Comparison of ENCODE assay signal across 23 mouse cellular contexts in genomic region chr8:107860251-107860650, GRCm38 (mm10).
DNase-seq lines count a peak whose midpoint lies in the region; ATAC-seq lines count a peak whose summit lies in the region.
"Had no signal": no experiment of that assay in that cellular context is flagged by ENCODE, and none has a peak within 500 bp of the region (broad histone marks: within the 10 kb centered on the region; RNA-seq: fewer than 3 reads in every experiment).

No protein-coding gene starts in this region.

- H3K4me3 ChIP-seq in forebrain, embryonic 14.5 days (ENCODE audit: low read depth, low read length), result no peak overlapping the region
- H3K4me3 ChIP-seq in forebrain, embryonic 12.5 days (replicated peaks), result no peak overlapping the region
- no peak overlapping the region for H3K4me3 ChIP-seq in midbrain, embryonic 12.5 days
- no peak overlapping the region for H3K4me3 ChIP-seq in midbrain, embryonic 11.5 days (ENCODE audit: low read depth, low read length)
- no peak overlapping the region for H3K4me3 ChIP-seq in limb, embryonic 10.5 days
- H3K4me3 ChIP-seq: erythroblast, embryonic 14.5 days; heart, embryonic 15.5 days; kidney, embryonic 15.5 days; limb, embryonic 15.5 days had no signal

- H3K4me1 ChIP-seq in forebrain, embryonic 14.5 days (ENCODE audit: control insufficient read depth, insufficient read depth, low read length), result no peaks in the 10 kb centered on the region
- peaks cover 17% of the 10 kb centered on the region for H3K4me1 ChIP-seq in forebrain, embryonic 12.5 days
- H3K4me1 ChIP-seq in midbrain, embryonic 12.5 days, result peaks cover 7% of the 10 kb centered on the region; the same call in 1 of the 2 replicates
- H3K4me1 ChIP-seq in midbrain, embryonic 11.5 days (ENCODE audit: control insufficient read depth, insufficient read depth, low read length), result peaks cover 5% of the 10 kb centered on the region; the same call in 1 of the 2 replicates
- H3K4me1 ChIP-seq in limb, embryonic 10.5 days, result peaks cover 56% of the 10 kb centered on the region
- H3K4me1 ChIP-seq: heart, embryonic 15.5 days; kidney, embryonic 15.5 days had no signal

- peak; percentile 49 for DNase-seq in forebrain, embryonic 14.5 days (ENCODE audit: low spot score)
- DNase-seq in midbrain, embryonic 11.5 days (ENCODE audit: low spot score, missing footprints), result no peak
- DNase-seq in ZHBTc4 (ENCODE audit: low read depth, low spot score), result peak; percentile 23
- DNase-seq in limb, embryonic 10.5 days (ENCODE audit: low spot score), result no peak
- no peak for DNase-seq in right cerebral cortex, postnatal 14 days
- DNase-seq in cerebellum, postnatal 10 days, result no peak
- DNase-seq: adrenal gland, adult 2 months; cerebellum, adult 18-20 months; cerebellum, postnatal 25 days; embryo, embryonic 11 days; heart, postnatal 36 days; kidney, postnatal 4 days; layer of hippocampus, adult 9-11 months; lung, embryonic 14.5 days had no signal

- H3K27me3 ChIP-seq in forebrain, embryonic 14.5 days (replicated peaks; ENCODE audit: control insufficient read depth, insufficient read depth, low read length), result no peaks in the 10 kb centered on the region
- peaks cover 9% of the 10 kb centered on the region for H3K27me3 ChIP-seq in forebrain, embryonic 12.5 days
- no peaks in the 10 kb centered on the region; the same call in 1 of the 2 replicates for H3K27me3 ChIP-seq in midbrain, embryonic 12.5 days
- H3K27me3 ChIP-seq in midbrain, embryonic 11.5 days (ENCODE audit: control insufficient read depth, insufficient read depth, low read length), result no peaks in the 10 kb centered on the region
- no peaks in the 10 kb centered on the region for H3K27me3 ChIP-seq in limb, embryonic 10.5 days (ENCODE audit: low read depth, poor library complexity, severe bottlenecking)
- H3K27me3 ChIP-seq: heart, embryonic 15.5 days; kidney, embryonic 15.5 days; limb, embryonic 15.5 days had no signal

- 0 out of 2 replicates have a peak overlapping the region, but pooled peaks have one; percentile 23 for H3K27ac ChIP-seq in forebrain, embryonic 14.5 days (ENCODE audit: low read depth, low read length)
- H3K27ac ChIP-seq in forebrain, embryonic 12.5 days, result no peak overlapping the region
- peak overlapping the region; percentile 39; the same call in 1 of the 2 replicates for H3K27ac ChIP-seq in midbrain, embryonic 12.5 days (replicated peaks)
- no peak overlapping the region for H3K27ac ChIP-seq in midbrain, embryonic 11.5 days (ENCODE audit: low read depth, low read length)
- peak overlapping the region; percentile 58; the same call in 1 of the 2 replicates for H3K27ac ChIP-seq in limb, embryonic 10.5 days
- H3K27ac ChIP-seq: heart, embryonic 15.5 days; kidney, embryonic 15.5 days; limb, embryonic 15.5 days; liver, embryonic 14.5 days had no signal

- H3K9me3 ChIP-seq in forebrain, embryonic 14.5 days (replicated peaks; ENCODE audit: control insufficient read depth, low read length), result no peaks in the 10 kb centered on the region
- H3K9me3 ChIP-seq in forebrain, embryonic 12.5 days, result no peaks in the 10 kb centered on the region
- no peaks in the 10 kb centered on the region for H3K9me3 ChIP-seq in midbrain, embryonic 12.5 days
- H3K9me3 ChIP-seq in midbrain, embryonic 11.5 days (ENCODE audit: control insufficient read depth, low read length), result no peaks in the 10 kb centered on the region
- H3K9me3 ChIP-seq in limb, embryonic 10.5 days (replicated peaks), result no peaks in the 10 kb centered on the region
- H3K9me3 ChIP-seq: heart, embryonic 15.5 days; kidney, embryonic 15.5 days; limb, embryonic 15.5 days had no signal

- no peak overlapping the region for H3K4me2 ChIP-seq in forebrain, embryonic 14.5 days (ENCODE audit: low read length)
- no peak overlapping the region for H3K4me2 ChIP-seq in forebrain, embryonic 12.5 days
- no peak overlapping the region for H3K4me2 ChIP-seq in midbrain, embryonic 12.5 days (replicated peaks)
- no peak overlapping the region for H3K4me2 ChIP-seq in midbrain, embryonic 11.5 days
- H3K4me2 ChIP-seq: heart, embryonic 15.5 days; kidney, embryonic 15.5 days; limb, embryonic 15.5 days; lung, embryonic 14.5 days had no signal

- no peak for ATAC-seq in forebrain, embryonic 14.5 days
- no peak for ATAC-seq in forebrain, embryonic 12.5 days (ENCODE audit: low FRiP score)
- ATAC-seq in midbrain, embryonic 12.5 days (ENCODE audit: low FRiP score, low read depth), result no peak
- no peak for ATAC-seq in midbrain, embryonic 11.5 days (ENCODE audit: low FRiP score)
- ATAC-seq: hindbrain, embryonic 16.5 days; intestine, postnatal 0 days had no signal

- no peaks in the 10 kb centered on the region for H3K36me3 ChIP-seq in forebrain, embryonic 14.5 days (ENCODE audit: control insufficient read depth, insufficient read depth, low read length)
- H3K36me3 ChIP-seq in forebrain, embryonic 12.5 days (replicated peaks), result no peaks in the 10 kb centered on the region
- H3K36me3 ChIP-seq in midbrain, embryonic 12.5 days, result no peaks in the 10 kb centered on the region
- H3K36me3 ChIP-seq in midbrain, embryonic 11.5 days (ENCODE audit: control insufficient read depth, insufficient read depth, low read length), result no peaks in the 10 kb centered on the region
- H3K36me3 ChIP-seq in limb, embryonic 10.5 days, result no peaks in the 10 kb centered on the region
- H3K36me3 ChIP-seq: heart, embryonic 15.5 days; kidney, embryonic 15.5 days; limb, embryonic 15.5 days had no signal

- no peak overlapping the region for H3K9ac ChIP-seq in forebrain, embryonic 14.5 days (ENCODE audit: low read length)
- no peak overlapping the region for H3K9ac ChIP-seq in forebrain, embryonic 12.5 days
- no peak overlapping the region for H3K9ac ChIP-seq in midbrain, embryonic 12.5 days (replicated peaks)
- no peak overlapping the region for H3K9ac ChIP-seq in midbrain, embryonic 11.5 days (ENCODE audit: low read length)
- H3K9ac ChIP-seq: heart, embryonic 15.5 days; kidney, embryonic 15.5 days; limb, embryonic 15.5 days; liver, embryonic 14.5 days; lung, embryonic 14.5 days had no signal

- 57% methylated on average over 4 of the region's 4 CpGs for WGBS in forebrain, embryonic 14.5 days
- WGBS in forebrain, embryonic 12.5 days, result 68% methylated on average over 4 of the region's 4 CpGs
- 71% methylated on average over 4 of the region's 4 CpGs for WGBS in midbrain, embryonic 12.5 days
- 72% methylated on average over 4 of the region's 4 CpGs for WGBS in midbrain, embryonic 11.5 days
- 80% methylated on average over 4 of the region's 4 CpGs for WGBS in limb, embryonic 10.5 days

Comparison
In these comparisons a context has a peak if more than half of its experiments do, and no peak if none do; other contexts are left out.
1. H3K27ac ChIP-seq: peak in forebrain, embryonic 14.5 days (single experiment), midbrain, embryonic 12.5 days (single experiment) and limb, embryonic 10.5 days (single experiment); none in forebrain, embryonic 12.5 days (single experiment) and midbrain, embryonic 11.5 days (single experiment).
2. DNase-seq: peak in forebrain, embryonic 14.5 days (single experiment) and ZHBTc4 (single experiment); none in midbrain, embryonic 11.5 days (single experiment), limb, embryonic 10.5 days (single experiment), right cerebral cortex, postnatal 14 days (single experiment) and cerebellum, postnatal 10 days (0 of 2).